Mouse (Mus musculus) heart, embryonic 14.5 days (tissue): Measurements from ENCODE around the gene Ptpn7. TPM values are rescaled to one million over a fixed set of nuclear protein-coding genes. Genes with fewer than 3 reads are reported as not detected.

Source experiments
- ATAC-seq: fragments of 200-750 bp; cut with Nextera tagmentation; 2 replicates; pipeline ENCODE4 v1.8.0; 2017; ENCODE audit warnings: low read depth, moderate TSS enrichment; ENCODE audit not compliant: insufficient number of reproducible peaks, insufficient read depth, low FRiP score
- H3K27ac ChIP-seq, 2 experiments: fragments of 200-500 bp in 1 of 2; fragments of 300-500 bp in 1 of 2; sonication (generic) in 1 of 2; replicated peaks in 1 of 2; 2 replicates each; pipeline ENCODE4 v1.5.1; 2012 to 2014; ENCODE audit warnings: low read depth in 2 of 2, low read length in 2 of 2, control low read depth in 1 of 2, mild to moderate bottlenecking in 1 of 2, mixed read lengths in 1 of 2; ENCODE audit not compliant: control insufficient read depth in 1 of 2, insufficient read depth in 1 of 2
- H3K27me3 ChIP-seq: fragments of 300-500 bp; sonication (generic); 2 replicates; pipeline ENCODE4 v1.6.1; 2014; ENCODE audit warnings: mild to moderate bottlenecking, low read length, control low read depth; ENCODE audit not compliant: control insufficient read depth, insufficient read depth
- H3K36me3 ChIP-seq: fragments of 300-500 bp; sonication (generic); 2 replicates; pipeline ENCODE4 v1.6.1; 2014; ENCODE audit warnings: mild to moderate bottlenecking, control low read depth, low read length, mixed read lengths; ENCODE audit not compliant: control insufficient read depth, insufficient read depth
- H3K4me1 ChIP-seq, 2 experiments: fragments of 200-500 bp in 1 of 2; fragments of 300-500 bp in 1 of 2; sonication (generic) in 1 of 2; 2 replicates each; pipeline ENCODE4 v1.6.1; 2012 to 2014; ENCODE audit warnings: low read length in 2 of 2, control low read depth in 1 of 2, mixed read lengths in 1 of 2; ENCODE audit not compliant: control insufficient read depth in 2 of 2, insufficient read depth in 2 of 2
- H3K4me2 ChIP-seq: fragments of 300-500 bp; sonication (generic); 2 replicates; pipeline ENCODE4 v1.6.1; 2014; ENCODE audit warnings: mild to moderate bottlenecking, low read length
- H3K4me3 ChIP-seq, 2 experiments: fragments of 200-500 bp in 1 of 2; fragments of 300-500 bp in 1 of 2; sonication (generic) in 1 of 2; 2 replicates each; pipeline ENCODE4 v1.5.1; 2012 to 2014; ENCODE audit warnings: low read length in 2 of 2, mild to moderate bottlenecking in 2 of 2, control low read depth in 1 of 2, low read depth in 1 of 2, moderate library complexity in 1 of 2; ENCODE audit not compliant: control insufficient read depth in 1 of 2, insufficient read depth in 1 of 2
- H3K9ac ChIP-seq: fragments of 300-500 bp; sonication (generic); 2 replicates; pipeline ENCODE4 v1.6.1; 2014; ENCODE audit warnings: mild to moderate bottlenecking, low read length
- H3K9me3 ChIP-seq: fragments of 300-500 bp; sonication (generic); 2 replicates; pipeline ENCODE4 v1.6.1; 2016; ENCODE audit warnings: low read length, control low read depth; ENCODE audit not compliant: control insufficient read depth
- WGBS: fragments of 180-500 bp; shearing (Covaris S2); extraction: QIAGEN DNeasy Blood & Tissue Kit; methylation state at CpG from one replicate; pipeline ENCODE4 v1.1.7; 2014; 5-methylcytosine and 5-hydroxymethylcytosine counted together
- polyA plus RNA-seq: library from polyadenylated mRNA; unstranded; fragments of >200 nt; fragmentation: Nextera tagmentation; extraction: Ambion mirVana; gene quantifications from 2 replicates; pipeline ENCODE4 v1.2.1, GENCODE M21; 2014

Ptpn7 gene
- 0.54 and 0.63 TPM in 2 replicates for polyA plus RNA-seq

- no peak within 1 kb of the TSS for H3K4me2 ChIP-seq
- no peak within 1 kb of the TSS for H3K27ac ChIP-seq
- H3K27me3 ChIP-seq, result peaks cover 36% of the 10 kb centered on the region
- no peak for ATAC-seq
- 12% methylated on average over 10 of the region's 10 CpGs for WGBS
- no peaks in the 10 kb centered on the region for H3K9me3 ChIP-seq
- H3K36me3 ChIP-seq, result no peaks in the 10 kb centered on the region
- peaks cover 18 to 21% of the 10 kb centered on the region in 2 experiments for H3K4me1 ChIP-seq
- no peak within 1 kb of the TSS for H3K4me3 ChIP-seq
- H3K9ac ChIP-seq, result no peak within 1 kb of the TSS
Observed at GRCm38 (mm10) chr1:135132473-135132872, at the start of gene Ptpn7. TSS of gene Ptpn7 (plus strand) at chr1:135132700.

- 23% methylated on average over 9 of the region's 9 CpGs for WGBS
- Histone ChIP-seq H3K4me3 (no peak overlapping the region), H3K27me3 (peaks cover 34% of the 10 kb centered on the region), H3K9ac (no peak overlapping the region), H3K9me3 (no peaks in the 10 kb centered on the region), H3K4me1 (peaks cover 12% of the 10 kb centered on the region in 2 experiments), H3K27ac (peak overlapping the region; percentile 61 to 65), H3K4me2 (peak overlapping the region; percentile 33), H3K36me3 (no peaks in the 10 kb centered on the region)
- peak; percentile 72 for ATAC-seq
Observed at GRCm38 (mm10) chr1:135083465-135083864, 49.0 kb upstream of the Ptpn7 start.

- Histone ChIP-seq H3K4me3 (no peak overlapping the region), H3K9ac (no peak overlapping the region), H3K4me2 (peak overlapping the region; percentile 19; the same call in 1 of the 2 replicates), H3K27ac (no peak overlapping the region), H3K27me3 (peaks cover 42% of the 10 kb centered on the region), H3K4me1 (peaks cover 12% of the 10 kb centered on the region in 2 experiments), H3K9me3 (no peaks in the 10 kb centered on the region), H3K36me3 (no peaks in the 10 kb centered on the region)
- ATAC-seq, result no peak
- 32% methylated on average over 27 of the region's 28 CpGs for WGBS
Observed at GRCm38 (mm10) chr1:135085296-135085871, 47.1 kb upstream of the Ptpn7 start.

- Histone ChIP-seq H3K9me3 (no peaks in the 10 kb centered on the region), H3K4me3 (no peak overlapping the region), H3K27ac (no peak overlapping the region), H3K36me3 (no peaks in the 10 kb centered on the region), H3K4me1 (peaks cover 12% of the 10 kb centered on the region in 2 experiments), H3K4me2 (no peak overlapping the region), H3K27me3 (peaks cover 42% of the 10 kb centered on the region), H3K9ac (no peak overlapping the region)
- WGBS, result 49% methylated on average over 7 of the region's 7 CpGs
- no peak for ATAC-seq
Observed at GRCm38 (mm10) chr1:135086015-135086414, 46.5 kb upstream of the Ptpn7 start.

- Histone ChIP-seq H3K9ac (no peak overlapping the region), H3K27ac (no peak overlapping the region), H3K36me3 (no peaks in the 10 kb centered on the region), H3K4me3 (no peak overlapping the region), H3K9me3 (no peaks in the 10 kb centered on the region), H3K27me3 (peaks cover 42% of the 10 kb centered on the region), H3K4me2 (no peak overlapping the region), H3K4me1 (peaks cover 12% of the 10 kb centered on the region in 2 experiments)
- 58% methylated on average over 1 of the region's 1 CpGs for WGBS
- no peak for ATAC-seq
Observed at GRCm38 (mm10) chr1:135087414-135087813, 45.1 kb upstream of the Ptpn7 start.

GRCm38 (mm10) chr1:135089626-135090025, 42.9 kb upstream of the Ptpn7 start:
- H3K4me1 ChIP-seq, result peaks cover 2 to 6% of the 10 kb centered on the region in 2 experiments; a peak in 3 of 4 replicates
- H3K27ac ChIP-seq, result no peak overlapping the region
- WGBS, result 81% methylated on average over 10 of the region's 10 CpGs
- no peak for ATAC-seq
- H3K36me3 ChIP-seq, result no peaks in the 10 kb centered on the region
- H3K4me3 ChIP-seq, result no peak overlapping the region
- H3K9me3 ChIP-seq, result no peaks in the 10 kb centered on the region
- no peak overlapping the region for H3K4me2 ChIP-seq
- H3K27me3 ChIP-seq, result peaks cover 38% of the 10 kb centered on the region
- no peak overlapping the region for H3K9ac ChIP-seq

- peaks cover 28% of the 10 kb centered on the region for H3K27me3 ChIP-seq
- no peak overlapping the region for H3K27ac ChIP-seq
- H3K4me2 ChIP-seq, result no peak overlapping the region
- H3K4me1 ChIP-seq, result peaks cover 15% of the 10 kb centered on the region in 2 experiments
- no peak overlapping the region for H3K9ac ChIP-seq
- WGBS, result 58% methylated on average over 3 of the region's 3 CpGs
- no peaks in the 10 kb centered on the region for H3K36me3 ChIP-seq
- no peaks in the 10 kb centered on the region for H3K9me3 ChIP-seq
- ATAC-seq, result no peak
- no peak overlapping the region for H3K4me3 ChIP-seq
Observed at GRCm38 (mm10) chr1:135090914-135091313, 41.6 kb upstream of the Ptpn7 start.

GRCm38 (mm10) chr1:135094723-135095122, 37.8 kb upstream of the Ptpn7 start:
- Histone ChIP-seq H3K4me1 (peaks cover 30 to 37% of the 10 kb centered on the region in 2 experiments), H3K9ac (no peak overlapping the region), H3K27ac (no peak overlapping the region), H3K9me3 (no peaks in the 10 kb centered on the region), H3K4me2 (no peak overlapping the region), H3K36me3 (no peaks in the 10 kb centered on the region), H3K27me3 (peaks cover 29% of the 10 kb centered on the region), H3K4me3 (no peak overlapping the region)
- WGBS, result 49% methylated on average over 7 of the region's 7 CpGs
- ATAC-seq, result no peak
